Mouse (Mus musculus) limb, embryonic 11.5 days (tissue): ENCODE measurements around the gene Csf3r. TPM values are rescaled to one million over a fixed set of nuclear protein-coding genes. Genes with fewer than 3 reads are reported as not detected.

ENCODE experiments used
- ATAC-seq: fragments of 200-750 bp; cut with Nextera tagmentation; 2 replicates; pipeline ENCODE4 v1.8.0; 2017; ENCODE audit warnings: low read depth; ENCODE audit not compliant: insufficient number of reproducible peaks, low FRiP score, low TSS enrichment
- DNase-seq: peaks from one replicate; pipeline ENCODE4 v3.0.0-alpha.2; 2015; ENCODE audit warnings: low spot score
- H3K27ac ChIP-seq: fragments of 300-500 bp; sonication (generic); replicated peaks from 2 replicates; pipeline ENCODE4 v1.5.1; 2014; ENCODE audit warnings: low read depth, mild to moderate bottlenecking, low read length
- H3K27me3 ChIP-seq: fragments of 300-500 bp; sonication (generic); 2 replicates; pipeline ENCODE4 v1.6.1; 2014; ENCODE audit warnings: mild to moderate bottlenecking, low read length, mixed read lengths; ENCODE audit not compliant: control insufficient read depth, insufficient read depth
- H3K36me3 ChIP-seq: fragments of 300-500 bp; sonication (generic); 2 replicates; pipeline ENCODE4 v1.6.1; 2014; ENCODE audit warnings: mild to moderate bottlenecking, low read length, moderate library complexity, mixed read lengths; ENCODE audit not compliant: control insufficient read depth, insufficient read depth
- H3K4me1 ChIP-seq: fragments of 300-500 bp; sonication (generic); 2 replicates; pipeline ENCODE4 v1.6.1; 2014; ENCODE audit warnings: low read length, mixed read lengths; ENCODE audit not compliant: control insufficient read depth, insufficient read depth
- H3K4me2 ChIP-seq: fragments of 300-500 bp; sonication (generic); 2 replicates; pipeline ENCODE4 v1.6.1; 2014; ENCODE audit warnings: low read depth, mild to moderate bottlenecking, moderate library complexity; ENCODE audit not compliant: severe bottlenecking
- H3K4me3 ChIP-seq: fragments of 300-500 bp; sonication (generic); 2 replicates; pipeline ENCODE4 v1.5.1; 2014; ENCODE audit warnings: low read depth, low read length
- H3K9ac ChIP-seq: fragments of 300-500 bp; sonication (generic); 2 replicates; pipeline ENCODE4 v1.6.1; 2014; ENCODE audit warnings: mild to moderate bottlenecking, low read length
- H3K9me3 ChIP-seq: fragments of 300-500 bp; sonication (generic); 2 replicates; pipeline ENCODE4 v1.6.1; 2016; ENCODE audit warnings: low read length; ENCODE audit not compliant: control insufficient read depth
- WGBS: fragments of 180-500 bp; shearing (Covaris S2); extraction: QIAGEN DNeasy Blood & Tissue Kit; methylation state at CpG from one replicate; pipeline ENCODE4 v1.1.7; 2014; 5-methylcytosine and 5-hydroxymethylcytosine counted together
- polyA plus RNA-seq: library from polyadenylated mRNA; unstranded; fragments of >200 nt; fragmentation: Nextera tagmentation; extraction: Ambion mirVana; gene quantifications from 2 replicates; pipeline ENCODE4 v1.2.1, GENCODE M21; 2014

Csf3r gene
- polyA plus RNA-seq, 1 experiment from 2014 or later: 0.40 TPM

GRCm38 (mm10) chr4:125996576-125996975 is 27.8 kb upstream of the Csf3r start:
- Histone ChIP-seq H3K36me3 (no peaks in the 10 kb centered on the region), H3K27ac (no peak overlapping the region), H3K4me2 (no peak overlapping the region), H3K9me3 (no peaks in the 10 kb centered on the region; the same call in 1 of the 2 replicates), H3K9ac (no peak overlapping the region), H3K4me1 (no peaks in the 10 kb centered on the region), H3K27me3 (no peaks in the 10 kb centered on the region), H3K4me3 (no peak overlapping the region)
- ATAC-seq (no peak), DNase-seq (peak; percentile 81)
- whole genome bisulfite sequencing: 5% methylated on average over 4 of the region's 4 CpGs

GRCm38 (mm10) chr4:125997826-125998225 is 26.5 kb upstream of the Csf3r start:
- H3K36me3 ChIP-seq: no peaks in the 10 kb centered on the region
- 90% methylated on average over 2 of the region's 2 CpGs for WGBS
- H3K4me1 ChIP-seq: no peaks in the 10 kb centered on the region
- ATAC-seq (no peak), DNase-seq (no peak)
- H3K9me3 ChIP-seq: no peaks in the 10 kb centered on the region; the same call in 1 of the 2 replicates
- no peak overlapping the region for H3K4me2 ChIP-seq
- H3K4me3 ChIP-seq: no peak overlapping the region
- no peak overlapping the region for H3K9ac ChIP-seq
- no peaks in the 10 kb centered on the region for H3K27me3 ChIP-seq
- H3K27ac ChIP-seq: no peak overlapping the region

- Histone ChIP-seq H3K9ac (no peak overlapping the region), H3K36me3 (no peaks in the 10 kb centered on the region), H3K4me1 (no peaks in the 10 kb centered on the region), H3K4me3 (no peak overlapping the region), H3K4me2 (no peak overlapping the region), H3K9me3 (no peaks in the 10 kb centered on the region; the same call in 1 of the 2 replicates), H3K27ac (no peak overlapping the region), H3K27me3 (no peaks in the 10 kb centered on the region)
- ATAC-seq: no peak
- WGBS: 79% methylated on average over 12 of the region's 12 CpGs
- no peak for DNase-seq
Observed at GRCm38 (mm10) chr4:126001311-126002199, 22.8 kb upstream of the Csf3r start.

- no peaks in the 10 kb centered on the region for H3K4me1 ChIP-seq
- no peak overlapping the region for H3K4me2 ChIP-seq
- no peak for DNase-seq
- no peak overlapping the region for H3K9ac ChIP-seq
- 81% methylated on average over 7 of the region's 7 CpGs for WGBS
- H3K27ac ChIP-seq: no peak overlapping the region
- ATAC-seq: no peak
- H3K4me3 ChIP-seq: no peak overlapping the region
- no peaks in the 10 kb centered on the region for H3K27me3 ChIP-seq
- H3K36me3 ChIP-seq: no peaks in the 10 kb centered on the region
- H3K9me3 ChIP-seq: no peaks in the 10 kb centered on the region
Observed at GRCm38 (mm10) chr4:126017676-126018332, 6.5 kb upstream of the Csf3r start.

- WGBS: 79% methylated on average over 11 of the region's 11 CpGs
- DNase-seq (no peak), ATAC-seq (no peak)
- H3K27ac ChIP-seq: no peak overlapping the region
- H3K36me3 ChIP-seq: no peaks in the 10 kb centered on the region
- H3K9ac ChIP-seq: no peak overlapping the region
- H3K4me2 ChIP-seq: no peak overlapping the region
- H3K27me3 ChIP-seq: no peaks in the 10 kb centered on the region
- H3K4me3 ChIP-seq: no peak overlapping the region
- no peaks in the 10 kb centered on the region for H3K9me3 ChIP-seq
- H3K4me1 ChIP-seq: no peaks in the 10 kb centered on the region
Observed at GRCm38 (mm10) chr4:126018966-126019538, 5.3 kb upstream of the Csf3r start.

- WGBS: 82% methylated on average over 5 of the region's 5 CpGs
- Histone ChIP-seq H3K36me3 (no peaks in the 10 kb centered on the region), H3K9ac (no peak overlapping the region), H3K4me1 (no peaks in the 10 kb centered on the region), H3K4me3 (no peak overlapping the region), H3K27me3 (0 out of 2 replicates have a peak, but pooled peaks cover 2% of the 10 kb centered on the region), H3K27ac (no peak overlapping the region), H3K9me3 (no peaks in the 10 kb centered on the region), H3K4me2 (no peak overlapping the region)
- no peak for DNase-seq
- no peak for ATAC-seq
Observed at GRCm38 (mm10) chr4:126025801-126026200, 1.5 kb downstream of the Csf3r start.

GRCm38 (mm10) chr4:126027980-126028379 is 3.6 kb downstream of the Csf3r start:
- Histone ChIP-seq H3K9me3 (no peaks in the 10 kb centered on the region), H3K27ac (no peak overlapping the region), H3K4me1 (no peaks in the 10 kb centered on the region), H3K4me3 (no peak overlapping the region), H3K4me2 (no peak overlapping the region), H3K9ac (no peak overlapping the region), H3K36me3 (no peaks in the 10 kb centered on the region), H3K27me3 (0 out of 2 replicates have a peak, but pooled peaks cover 2% of the 10 kb centered on the region)
- DNase-seq: no peak
- no peak for ATAC-seq
- WGBS: 85% methylated on average over 3 of the region's 3 CpGs

GRCm38 (mm10) chr4:126029042-126029441 is 4.7 kb downstream of the Csf3r start:
- Histone ChIP-seq H3K27me3 (0 out of 2 replicates have a peak, but pooled peaks cover 2% of the 10 kb centered on the region), H3K36me3 (no peaks in the 10 kb centered on the region), H3K4me2 (no peak overlapping the region), H3K4me3 (no peak overlapping the region), H3K4me1 (no peaks in the 10 kb centered on the region), H3K27ac (no peak overlapping the region), H3K9me3 (no peaks in the 10 kb centered on the region), H3K9ac (no peak overlapping the region)
- WGBS: 65% methylated on average over 3 of the region's 3 CpGs
- ATAC-seq (no peak), DNase-seq (no peak)
